Mouse (Mus musculus): Measurements from ENCODE around the gene Prex1. TPM values are rescaled to one million over a fixed set of nuclear protein-coding genes. Genes with fewer than 3 reads are reported as not detected.

The Prex1 gene
- total and polyA plus RNA-seq, 3 experiments: 5.5 to 19.5 (median 18.5) TPM

DNA sequence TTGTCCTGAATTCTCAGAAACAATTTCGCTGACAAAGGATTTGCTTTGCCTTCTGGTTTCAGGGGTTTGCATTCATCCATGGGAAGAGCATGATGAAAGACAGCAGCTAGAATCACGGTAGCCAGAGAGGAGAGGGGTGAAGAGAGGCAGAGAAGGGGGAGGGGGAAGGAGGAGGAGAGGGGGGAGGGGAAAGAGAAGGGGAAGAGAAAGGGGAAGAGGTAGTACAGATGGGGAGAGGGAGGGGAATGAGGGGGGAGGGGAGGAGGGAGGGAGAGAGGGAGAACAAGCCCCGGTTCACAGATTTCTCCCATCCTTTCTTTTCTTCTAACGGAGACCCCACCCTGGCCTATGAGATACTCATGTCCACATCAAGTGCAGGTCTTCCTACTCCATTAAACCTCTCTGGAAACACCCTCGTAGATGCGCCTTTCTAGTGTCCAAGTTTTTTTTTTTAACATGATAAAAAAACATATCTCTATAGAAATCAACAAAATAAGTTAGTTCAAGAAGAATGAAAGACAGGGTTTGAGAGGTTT, 196.7 kb downstream of the Prex1 start:
- H3K9me3 ChIP-seq (replicated peaks; ENCODE audit: low read length): no peaks in the 10 kb centered on the region
- TF ChIP-seq NELFE (IDR thresholded peaks at IDR 0.05; ENCODE audit: low read depth, low read length): no peak
- peak; percentile 40; the same call in 1 of the 2 replicates for TF ChIP-seq CHD2 (IDR thresholded peaks at IDR 0.05; ENCODE audit: low read length)
- no peak for TF ChIP-seq E2F4 (IDR thresholded peaks at IDR 0.05; ENCODE audit: insufficient replicate concordance, low read depth, low read length)
- no peak for TF ChIP-seq MXI1 (IDR thresholded peaks at IDR 0.05; ENCODE audit: low read depth, low read length)
- 0 out of 2 replicates have a peak, but pooled peaks have one; percentile 14 for TF ChIP-seq MAZ (IDR thresholded peaks at IDR 0.05; ENCODE audit: low read depth, low read length)
- H3K9ac ChIP-seq (ENCODE audit: insufficient read depth, low read depth): no peak overlapping the region
- H3K27me3 ChIP-seq (replicated peaks): peaks cover 1% of the 10 kb centered on the region
- H3K36me3 ChIP-seq (replicated peaks in 1 of 2; ENCODE audit: control insufficient read depth in 1 of 2, insufficient read depth in 1 of 2, low read length in 1 of 2): no peaks in the 10 kb centered on the region
- H3K4me3 ChIP-seq (replicated peaks in 1 of 3; ENCODE audit: low read depth in 2 of 3, low read length in 2 of 3, poor library complexity in 1 of 3): no peak overlapping the region
- in situ Hi-C loops (cut with MboI; ENCODE audit: low pct_ligation_motif_present, low pct_unique_long_range_greater_than_20kb, low sequenced_read_pairs) (no loop called here), dilution Hi-C loops (cut with MboI; ENCODE audit: extremely low pct_ligation_motif_present, extremely low pct_unique_long_range_greater_than_20kb, low sequenced_read_pairs) (no loop called here)
- no peak overlapping the region for H3K4me2 ChIP-seq (ENCODE audit: insufficient read depth, low read depth, poor library complexity, severe bottlenecking)
- H3K79me2 ChIP-seq (replicated peaks; ENCODE audit: control insufficient read depth, extremely low read depth, insufficient read depth, poor library complexity, severe bottlenecking): no peaks in the 10 kb centered on the region
- H3K4me1 ChIP-seq (ENCODE audit: control insufficient read depth in 1 of 2, insufficient read depth in 2 of 2): peaks cover 2 to 16% of the 10 kb centered on the region in 2 experiments; a peak in 3 of 4 replicates
- H3K27ac ChIP-seq (ENCODE audit: insufficient read depth, low read depth): no peak overlapping the region
- DNase-seq (ENCODE audit: extremely low read depth): no peak

Other genes starting within 250 kb of the Prex1 start
- gene Trp53rkb, start 78.7 kb upstream of the Prex1 start, total RNA-seq (2012; rRNA removed): 6.0 and 7.1 TPM in 2 replicates
- 7.0 and 8.8 TPM in 2 replicates for gene Trp53rkb, start 78.7 kb upstream of the Prex1 start, total RNA-seq (2014; rRNA removed)
- 7.8 and 9.1 TPM in 2 replicates for gene Trp53rkb, start 78.7 kb upstream of the Prex1 start, polyA plus RNA-seq (2012; ENCODE audit: insufficient read length, low read depth)
- gene Arfgef2, start 91.8 kb upstream of the Prex1 start, total RNA-seq (2012; rRNA removed): 11.2 and 12.5 TPM in 2 replicates
- 8.2 and 9.2 TPM in 2 replicates for gene Arfgef2, start 91.8 kb upstream of the Prex1 start, total RNA-seq (2014; rRNA removed)
- gene Arfgef2, start 91.8 kb upstream of the Prex1 start, polyA plus RNA-seq (2012; ENCODE audit: insufficient read length, low read depth): 15.3 and 18.7 TPM in 2 replicates
- gene Cse1l, start 192.2 kb upstream of the Prex1 start, total RNA-seq (2012; rRNA removed): 76.0 and 101 TPM in 2 replicates
- gene Cse1l, start 192.2 kb upstream of the Prex1 start, total RNA-seq (2014; rRNA removed): 165 and 167 TPM in 2 replicates
- gene Cse1l, start 192.2 kb upstream of the Prex1 start, polyA plus RNA-seq (2012; ENCODE audit: insufficient read length, low read depth): 131 and 162 TPM in 2 replicates